Mouse (Mus musculus): ENCODE measurements at regions not wholly inside any gene's neighbourhood (a gene's known extent, or its start where the extent isn't known, plus 50 kb on each side); places are given as distances from the start of the nearest gene placed in this dataset.
A peak's percentile ranks its signal among the peaks of the same experiment; 100 is the strongest.

GRCm38 (mm10) chr9:81726542-81726941, 92.9 kb upstream of the Htr1b start:
- no peaks in the 10 kb centered on the region for H3K36me3 ChIP-seq (ENCODE audit: control insufficient read depth, insufficient read depth)
- no peak for TF ChIP-seq MYOD1 (IDR thresholded peaks at IDR 0.05; ENCODE audit: control insufficient read depth in 1 of 3, insufficient read length in 2 of 3, low read depth in 2 of 3)
- no peak for TF ChIP-seq MYOG (IDR thresholded peaks at IDR 0.05; ENCODE audit: control insufficient read depth in 1 of 3, insufficient read depth in 1 of 3, insufficient read length in 2 of 3, low read depth in 2 of 3)
- TF ChIP-seq E2F4 (IDR thresholded peaks at IDR 0.05; ENCODE audit: insufficient read depth), result no peak
- no peak for TF ChIP-seq REST (IDR thresholded peaks at IDR 0.05; ENCODE audit: insufficient read depth, insufficient read length)
- no peak for TF ChIP-seq TCF12 (IDR thresholded peaks at IDR 0.05; ENCODE audit: insufficient read depth, poor library complexity, severe bottlenecking)
- TF ChIP-seq POLR2AphosphoS2 (IDR thresholded peaks at IDR 0.05; ENCODE audit: insufficient read length, low read depth), result no peak
- TF ChIP-seq SRF (IDR thresholded peaks at IDR 0.05; ENCODE audit: control insufficient read depth, insufficient read length, low read depth), result no peak
- no peak for TF ChIP-seq USF1 (IDR thresholded peaks at IDR 0.05; ENCODE audit: low read depth)
- TF ChIP-seq POLR2A (IDR thresholded peaks at IDR 0.05; ENCODE audit: insufficient read length, low read depth), result no peak
- TF ChIP-seq MAX (IDR thresholded peaks at IDR 0.05; ENCODE audit: low read depth), result no peak
- no peak for TF ChIP-seq CEBPB (IDR thresholded peaks at IDR 0.05; ENCODE audit: insufficient read depth, poor library complexity, severe bottlenecking)
- TF ChIP-seq TCF3 (IDR thresholded peaks at IDR 0.05; ENCODE audit: insufficient read length, low read depth), result no peak
- H3K4me2 ChIP-seq (ENCODE audit: low read depth), result no peak overlapping the region
- no peaks in the 10 kb centered on the region for H3K27me3 ChIP-seq (ENCODE audit: control insufficient read depth, insufficient read depth, insufficient read length)
- H3K79me2 ChIP-seq (ENCODE audit: control insufficient read depth, insufficient read depth), result no peaks in the 10 kb centered on the region
- H3ac ChIP-seq (ENCODE audit: control insufficient read depth, insufficient read length), result no peak overlapping the region
- no peak overlapping the region for H3K4me3 ChIP-seq

GRCm38 (mm10) chr9:81720103-81720502, 86.5 kb upstream of the Htr1b start:
- Histone ChIP-seq H3ac (ENCODE audit: control insufficient read depth, insufficient read length) (no peak overlapping the region), H3K36me3 (ENCODE audit: control insufficient read depth, insufficient read depth) (no peaks in the 10 kb centered on the region)
- TF ChIP-seq POLR2A (IDR thresholded peaks at IDR 0.05; ENCODE audit: insufficient read length, low read depth) (no peak), E2F4 (IDR thresholded peaks at IDR 0.05; ENCODE audit: insufficient read depth) (no peak), MYOD1 (IDR thresholded peaks at IDR 0.05; ENCODE audit: control insufficient read depth in 1 of 3, insufficient read length in 2 of 3, low read depth in 2 of 3) (no peak), MYOG (IDR thresholded peaks at IDR 0.05; ENCODE audit: control insufficient read depth in 1 of 3, insufficient read depth in 1 of 3, insufficient read length in 2 of 3, low read depth in 2 of 3) (no peak), MAX (IDR thresholded peaks at IDR 0.05; ENCODE audit: low read depth) (no peak), POLR2AphosphoS2 (IDR thresholded peaks at IDR 0.05; ENCODE audit: insufficient read length, low read depth) (no peak), REST (IDR thresholded peaks at IDR 0.05; ENCODE audit: insufficient read depth, insufficient read length) (no peak), CEBPB (IDR thresholded peaks at IDR 0.05; ENCODE audit: insufficient read depth, poor library complexity, severe bottlenecking) (no peak), TCF3 (IDR thresholded peaks at IDR 0.05; ENCODE audit: insufficient read length, low read depth) (no peak), USF1 (IDR thresholded peaks at IDR 0.05; ENCODE audit: low read depth) (no peak), TCF12 (IDR thresholded peaks at IDR 0.05; ENCODE audit: insufficient read depth, poor library complexity, severe bottlenecking) (no peak), SRF (IDR thresholded peaks at IDR 0.05; ENCODE audit: control insufficient read depth, insufficient read length, low read depth) (no peak)

GRCm38 (mm10) chr9:81716980-81717868, 83.6 kb upstream of the Htr1b start:
- H3K4me2 ChIP-seq (ENCODE audit: low read depth), result peak overlapping the region; percentile 49
- H3K4me3 ChIP-seq, result no peak overlapping the region
- H3K27me3 ChIP-seq (ENCODE audit: control insufficient read depth, insufficient read depth, insufficient read length), result no peaks in the 10 kb centered on the region
- H3K36me3 ChIP-seq (ENCODE audit: control insufficient read depth, insufficient read depth), result no peaks in the 10 kb centered on the region
- no peak for TF ChIP-seq SRF (IDR thresholded peaks at IDR 0.05; ENCODE audit: control insufficient read depth, insufficient read length, low read depth)
- TF ChIP-seq MYOD1 (IDR thresholded peaks at IDR 0.05; ENCODE audit: control insufficient read depth in 1 of 3, insufficient read length in 2 of 3, low read depth in 2 of 3), result no peak
- TF ChIP-seq POLR2A (IDR thresholded peaks at IDR 0.05; ENCODE audit: insufficient read length, low read depth), result no peak
- no peak for TF ChIP-seq REST (IDR thresholded peaks at IDR 0.05; ENCODE audit: insufficient read depth, insufficient read length)
- no peak for TF ChIP-seq TCF12 (IDR thresholded peaks at IDR 0.05; ENCODE audit: insufficient read depth, poor library complexity, severe bottlenecking)
- H3ac ChIP-seq (ENCODE audit: control insufficient read depth, insufficient read length), result no peak overlapping the region
- no peaks in the 10 kb centered on the region for H3K79me2 ChIP-seq (ENCODE audit: control insufficient read depth, insufficient read depth)

More at GRCm38 (mm10) chr9:81720103-81720502, 86.5 kb upstream of the Htr1b start:
- no peaks in the 10 kb centered on the region for H3K27me3 ChIP-seq (ENCODE audit: control insufficient read depth, insufficient read depth, insufficient read length)
- no peaks in the 10 kb centered on the region for H3K79me2 ChIP-seq (ENCODE audit: control insufficient read depth, insufficient read depth)
- H3K4me2 ChIP-seq (ENCODE audit: low read depth), result no peak overlapping the region
- no peak overlapping the region for H3K4me3 ChIP-seq

GRCm38 (mm10) chr9:81691351-81691750, 57.7 kb upstream of the Htr1b start:
- Histone ChIP-seq H3ac (ENCODE audit: control insufficient read depth, insufficient read length) (no peak overlapping the region), H3K79me2 (ENCODE audit: control insufficient read depth, insufficient read depth) (no peaks in the 10 kb centered on the region), H3K27me3 (ENCODE audit: control insufficient read depth, insufficient read depth, insufficient read length) (no peaks in the 10 kb centered on the region), H3K4me2 (ENCODE audit: low read depth) (no peak overlapping the region), H3K4me3 (no peak overlapping the region), H3K36me3 (ENCODE audit: control insufficient read depth, insufficient read depth) (no peaks in the 10 kb centered on the region)
- TF ChIP-seq CEBPB (IDR thresholded peaks at IDR 0.05; ENCODE audit: insufficient read depth, poor library complexity, severe bottlenecking) (no peak), MYOD1 (IDR thresholded peaks at IDR 0.05; ENCODE audit: control insufficient read depth in 1 of 3, insufficient read length in 2 of 3, low read depth in 2 of 3) (no peak)

- no peaks in the 10 kb centered on the region for H3K36me3 ChIP-seq (ENCODE audit: control insufficient read depth, insufficient read depth)
- H3K4me2 ChIP-seq (ENCODE audit: low read depth), result no peak overlapping the region
- H3K79me2 ChIP-seq (ENCODE audit: control insufficient read depth, insufficient read depth), result no peaks in the 10 kb centered on the region
- TF ChIP-seq TCF3 (IDR thresholded peaks at IDR 0.05; ENCODE audit: insufficient read length, low read depth) (no peak), TCF12 (IDR thresholded peaks at IDR 0.05; ENCODE audit: insufficient read depth, poor library complexity, severe bottlenecking) (no peak), USF1 (IDR thresholded peaks at IDR 0.05; ENCODE audit: low read depth) (no peak), POLR2AphosphoS2 (IDR thresholded peaks at IDR 0.05; ENCODE audit: insufficient read length, low read depth) (no peak), E2F4 (IDR thresholded peaks at IDR 0.05; ENCODE audit: insufficient read depth) (no peak)
- H3K4me3 ChIP-seq, result no peak overlapping the region
- H3K27me3 ChIP-seq (ENCODE audit: control insufficient read depth, insufficient read depth, insufficient read length), result no peaks in the 10 kb centered on the region
- no peak overlapping the region for H3ac ChIP-seq (ENCODE audit: control insufficient read depth, insufficient read length)
Observed at GRCm38 (mm10) chr9:81689744-81690143, 56.1 kb upstream of the Htr1b start.
